Comparison of ENCODE assay signal across 21 mouse cellular contexts in the genomic region with DNA sequence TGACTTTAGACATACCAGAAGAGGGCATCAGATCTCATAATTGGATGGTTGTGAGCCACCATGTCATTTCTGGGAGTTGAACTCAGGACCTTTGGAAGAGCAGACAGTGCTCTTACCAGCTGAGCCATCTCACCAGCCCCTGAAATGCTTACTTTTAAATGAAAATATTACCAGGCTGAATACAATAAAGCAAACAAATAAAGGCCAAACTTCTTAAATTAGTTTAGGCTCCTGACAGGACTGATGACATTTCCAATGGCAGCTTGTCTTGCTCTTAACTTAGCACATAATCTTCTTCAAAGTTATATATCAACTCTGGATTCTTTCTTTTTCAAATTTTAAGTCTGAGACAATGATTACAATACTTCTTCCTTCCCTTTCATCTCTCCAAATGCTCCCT.
DNase-seq lines count a peak whose midpoint lies in the region; ATAC-seq and TF ChIP-seq lines count a peak whose summit lies in the region.
"Had no signal": no experiment of that assay in that cellular context is flagged by ENCODE, and none has a peak within 500 bp of the region (broad histone marks: within the 10 kb centered on the region; RNA-seq: fewer than 3 reads in every experiment).

No protein-coding gene starts in this region.

- TF ChIP-seq POLR2A in liver, adult 2 months (IDR thresholded peaks at IDR 0.05; ENCODE audit: extremely low read depth, insufficient read depth, low read length) = no peak

- H3K79me2 ChIP-seq in liver, adult 2 months (ENCODE audit: control insufficient read depth, insufficient read depth, low read length) = no peaks in the 10 kb centered on the region

- H3K4me3 ChIP-seq in liver, adult 2 months (ENCODE audit: insufficient read depth, low read depth, low read length) = no peak overlapping the region
- no peak overlapping the region for H3K4me3 ChIP-seq in liver, embryonic 11.5 days (ENCODE audit: low read depth, low read length)
- H3K4me3 ChIP-seq in lung, embryonic 15.5 days = no peak overlapping the region
- H3K4me3 ChIP-seq: embryonic facial prominence, embryonic 13.5 days; embryonic facial prominence, embryonic 15.5 days; erythroblast, embryonic 14.5 days; forebrain, embryonic 10.5 days; forebrain, embryonic 12.5 days had no signal

- no peaks in the 10 kb centered on the region for H3K27me3 ChIP-seq in liver, adult 2 months (ENCODE audit: control insufficient read depth, insufficient read depth, low read length)
- H3K27me3 ChIP-seq in liver, embryonic 11.5 days (replicated peaks; ENCODE audit: control insufficient read depth, insufficient read depth, low read length) = no peaks in the 10 kb centered on the region
- H3K27me3 ChIP-seq in lung, embryonic 15.5 days = no peaks in the 10 kb centered on the region
- H3K27me3 ChIP-seq: embryonic facial prominence, embryonic 13.5 days; embryonic facial prominence, embryonic 15.5 days; forebrain, embryonic 12.5 days had no signal

- H3K9me3 ChIP-seq in liver, embryonic 11.5 days (ENCODE audit: control insufficient read depth, low read length) = no peaks in the 10 kb centered on the region
- H3K9me3 ChIP-seq in lung, embryonic 15.5 days = no peaks in the 10 kb centered on the region
- H3K9me3 ChIP-seq: embryonic facial prominence, embryonic 13.5 days; embryonic facial prominence, embryonic 15.5 days; forebrain, embryonic 10.5 days; forebrain, embryonic 12.5 days had no signal

- H3K27ac ChIP-seq in liver, adult 2 months (replicated peaks; ENCODE audit: insufficient read depth, low read depth, low read length) = no peak overlapping the region
- H3K27ac ChIP-seq in liver, embryonic 11.5 days (ENCODE audit: low read depth, low read length) = no peak overlapping the region
- H3K27ac ChIP-seq in lung, embryonic 15.5 days = no peak overlapping the region
- H3K27ac ChIP-seq: embryonic facial prominence, embryonic 13.5 days; embryonic facial prominence, embryonic 15.5 days; forebrain, embryonic 10.5 days; forebrain, embryonic 12.5 days had no signal

- DNase-seq in liver, adult 2 months (ENCODE audit: extremely low read depth, low read depth, low spot score) = peak; percentile 19
- no peak for DNase-seq in liver, embryonic 11.5 days (ENCODE audit: low spot score)
- DNase-seq in lung, postnatal 4 days = no peak
- DNase-seq: adrenal gland, adult 2 months; adrenal gland, postnatal 10 days; adrenal gland, postnatal 25 days; cerebellum, adult 11 months; cerebellum, adult 18-20 months; cerebellum, adult 8-10 months; cerebellum, adult 9-11 months; cerebellum, postnatal 14 days; cerebellum, postnatal 36 days; embryo, embryonic 11 days had no signal

- no peaks in the 10 kb centered on the region for H3K4me1 ChIP-seq in liver, adult 2 months (ENCODE audit: control insufficient read depth, insufficient read depth, low read length)
- no peaks in the 10 kb centered on the region for H3K4me1 ChIP-seq in liver, embryonic 11.5 days (replicated peaks; ENCODE audit: control insufficient read depth, insufficient read depth, low read length)
- no peaks in the 10 kb centered on the region for H3K4me1 ChIP-seq in lung, embryonic 15.5 days
- H3K4me1 ChIP-seq: embryonic facial prominence, embryonic 13.5 days; embryonic facial prominence, embryonic 15.5 days; forebrain, embryonic 10.5 days; forebrain, embryonic 12.5 days had no signal

- no peak for ATAC-seq in liver, embryonic 11.5 days (replicated peaks; ENCODE audit: low FRiP score)
- ATAC-seq in lung, embryonic 15.5 days (ENCODE audit: borderline replicate concordance, extremely low read depth, low FRiP score, low TSS enrichment) = peak; percentile 49; the same call in 1 of the 2 replicates
- ATAC-seq: forebrain, embryonic 14.5 days; forebrain, embryonic 16.5 days had no signal

- H3K4me2 ChIP-seq in liver, embryonic 11.5 days = no peak overlapping the region
- no peak overlapping the region for H3K4me2 ChIP-seq in lung, embryonic 15.5 days
- H3K4me2 ChIP-seq: embryonic facial prominence, embryonic 13.5 days; embryonic facial prominence, embryonic 15.5 days; forebrain, embryonic 12.5 days had no signal

- no peak overlapping the region for H3K9ac ChIP-seq in liver, adult 2 months (ENCODE audit: low read depth, low read length)
- no peak overlapping the region for H3K9ac ChIP-seq in liver, embryonic 11.5 days (ENCODE audit: low read depth, low read length)
- no peak overlapping the region for H3K9ac ChIP-seq in lung, embryonic 15.5 days
- H3K9ac ChIP-seq: embryonic facial prominence, embryonic 13.5 days; embryonic facial prominence, embryonic 15.5 days; forebrain, embryonic 12.5 days had no signal

- no peak for TF ChIP-seq CTCF in liver, adult 2 months (IDR thresholded peaks at IDR 0.05; ENCODE audit: low read depth, low read length)

- no peaks in the 10 kb centered on the region for H3K36me3 ChIP-seq in liver, adult 2 months (ENCODE audit: control insufficient read depth, insufficient read depth, low read length)
- H3K36me3 ChIP-seq in liver, embryonic 11.5 days (ENCODE audit: control insufficient read depth, insufficient read depth, low read length) = no peaks in the 10 kb centered on the region
- no peaks in the 10 kb centered on the region for H3K36me3 ChIP-seq in lung, embryonic 15.5 days
- H3K36me3 ChIP-seq: embryonic facial prominence, embryonic 13.5 days; embryonic facial prominence, embryonic 15.5 days; forebrain, embryonic 10.5 days; forebrain, embryonic 12.5 days had no signal
